ENCODE assay signal across 1 mouse cellular context in genomic region chr12:54795153-54795998, GRCm38 (mm10).
TF ChIP-seq lines count a peak whose summit lies in the region.

Gene Snx6, minus strand, starts transcription at chr12:54795703.

TF ChIP-seq in CH12.LX, 34 proteins besides CTCF, POLR2A, EP300 and RAD21 (continued from another document):
- TF ChIP-seq PAX5 (IDR thresholded peaks at IDR 0.05; ENCODE audit: low read length) (no peak), BHLHE40 (IDR thresholded peaks at IDR 0.05; ENCODE audit: low read depth, low read length) (no peak), CHD2 (IDR thresholded peaks at IDR 0.05; ENCODE audit: low read length) (no peak), SMC3 (IDR thresholded peaks at IDR 0.05; ENCODE audit: low read depth, low read length) (no peak), MYC (IDR thresholded peaks at IDR 0.05; ENCODE audit: low read depth, low read length) (no peak), USF2 (conservative IDR thresholded peaks at IDR 0.05; ENCODE audit: low read depth, low read length) (no peak), JUND (conservative IDR thresholded peaks at IDR 0.05; ENCODE audit: low read depth, low read length) (no peak), SIN3A (IDR thresholded peaks at IDR 0.05; ENCODE audit: low read length) (no peak; the same call in 1 of the 2 replicates), MEF2A (IDR thresholded peaks at IDR 0.05; ENCODE audit: borderline replicate concordance, low read depth, low read length) (no peak), ZKSCAN1 (IDR thresholded peaks at IDR 0.05; ENCODE audit: borderline replicate concordance, low read depth, low read length) (no peak), MXI1 (IDR thresholded peaks at IDR 0.05; ENCODE audit: low read depth, low read length) (0 out of 2 replicates have a peak, but pooled peaks have one; percentile 22), RCOR1 (conservative IDR thresholded peaks at IDR 0.05; ENCODE audit: low read depth, low read length) (no peak), HCFC1 (IDR thresholded peaks at IDR 0.05; ENCODE audit: low read depth, low read length) (peak; percentile 30; the same call in 1 of the 2 replicates), MAFK (IDR thresholded peaks at IDR 0.05; ENCODE audit: insufficient replicate concordance, low read length) (no peak), ZNF384 (IDR thresholded peaks at IDR 0.05; ENCODE audit: low read depth, low read length) (no peak)
